Mouse (Mus musculus) ovary, postnatal 36 days (tissue): ENCODE data around the gene Unc13c.

Source experiments
- DNase-seq: peaks from one replicate; pipeline ENCODE4 v3.0.0; 2022; ENCODE audit warnings: low spot score, mixed read lengths

The Unc13c gene

GRCm38 (mm10) chr9:73625171-73625570, 343.6 kb downstream of the Unc13c start:
- DNase-seq: no peak

DNA sequence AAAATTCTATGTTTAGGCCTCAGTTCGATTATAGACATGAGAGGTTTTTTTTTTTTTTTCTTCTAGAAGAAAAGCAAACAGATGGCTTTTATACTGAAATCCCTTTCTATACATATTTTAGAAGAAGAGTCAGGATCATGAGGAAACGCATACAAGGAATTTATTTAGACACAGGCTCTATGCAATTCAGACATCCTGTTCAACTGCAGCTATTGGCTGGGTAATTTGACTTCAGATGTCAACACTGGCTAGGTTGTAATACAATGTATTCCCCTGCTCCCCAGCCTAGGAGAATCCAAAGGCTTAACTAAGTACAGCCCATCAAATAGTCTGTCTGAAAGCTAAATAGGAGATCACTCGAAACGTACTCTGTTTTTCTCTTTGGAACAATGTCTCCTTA, 355.9 kb downstream of the Unc13c start:
- DNase-seq: no peak

- DNase-seq: no peak
These were observed 364.8 kb downstream of the Unc13c start for GRCm38 (mm10) chr9:73603921-73604320.

DNA sequence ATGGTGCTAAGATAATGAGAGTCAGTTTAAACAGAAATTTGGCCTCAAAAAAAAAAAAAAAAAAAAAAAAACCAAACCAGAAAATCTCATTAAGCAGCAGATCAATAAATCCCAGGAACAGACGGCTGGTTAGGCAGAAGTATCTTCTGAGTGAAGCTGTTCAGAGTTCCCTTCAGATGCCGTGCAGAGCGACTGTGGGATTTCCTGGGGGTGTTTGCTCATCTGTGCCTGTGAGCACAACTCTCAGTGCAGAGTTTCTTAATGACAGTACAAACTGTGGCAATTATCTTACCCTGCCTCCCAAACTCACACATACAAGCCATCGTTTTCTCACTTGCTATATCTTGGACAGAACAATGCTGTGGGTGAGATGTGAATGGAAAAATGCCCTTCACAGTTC, 403.2 kb downstream of the Unc13c start:
- DNase-seq: no peak

DNA sequence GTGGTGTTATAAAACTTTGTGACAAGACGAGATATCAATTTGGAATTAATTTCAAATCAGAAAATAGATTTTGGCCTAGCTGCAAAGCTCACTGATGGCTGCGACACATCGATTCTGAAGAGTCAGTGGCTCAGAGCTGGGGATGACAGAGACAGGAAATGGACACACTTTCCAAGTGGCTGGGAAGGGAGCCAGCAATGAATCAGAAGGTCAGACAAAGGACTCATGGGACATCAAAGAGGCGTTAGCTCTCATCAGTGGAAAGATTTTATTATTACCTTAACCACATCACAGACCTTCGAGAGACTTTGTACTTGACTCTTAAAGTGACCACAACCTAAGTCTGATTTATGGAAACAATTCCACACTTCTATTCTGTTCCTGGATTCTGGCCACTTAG, 408.7 kb downstream of the Unc13c start:
- no peak for DNase-seq

GRCm38 (mm10) chr9:73557805-73558204, 411.0 kb downstream of the Unc13c start:
- peak; percentile 55 for DNase-seq

- DNase-seq: no peak
These were observed 413.4 kb downstream of the Unc13c start for GRCm38 (mm10) chr9:73555354-73555753.

GRCm38 (mm10) chr9:73472568-73472967, 496.2 kb downstream of the Unc13c start:
- DNase-seq: no peak

DNA sequence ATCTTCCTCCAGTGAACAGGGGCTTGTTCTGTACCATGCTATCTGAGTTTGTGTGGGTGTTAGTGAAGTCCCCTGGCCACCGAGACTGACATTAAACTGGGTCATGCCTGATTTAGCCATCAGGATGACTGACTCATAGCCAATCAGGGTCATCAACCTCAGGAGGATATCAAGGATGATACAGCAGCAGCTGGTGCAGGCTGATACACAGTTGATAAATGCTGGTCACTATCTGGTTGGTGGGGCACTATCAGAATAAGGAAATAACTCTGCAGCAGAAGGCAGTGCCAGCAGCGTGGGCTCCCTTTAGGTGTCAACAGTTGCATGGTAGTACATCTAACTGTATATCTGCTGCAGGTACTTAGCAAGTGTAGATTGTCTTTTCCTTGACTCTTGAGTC, 506.7 kb downstream of the Unc13c start:
- no peak for DNase-seq

DNA sequence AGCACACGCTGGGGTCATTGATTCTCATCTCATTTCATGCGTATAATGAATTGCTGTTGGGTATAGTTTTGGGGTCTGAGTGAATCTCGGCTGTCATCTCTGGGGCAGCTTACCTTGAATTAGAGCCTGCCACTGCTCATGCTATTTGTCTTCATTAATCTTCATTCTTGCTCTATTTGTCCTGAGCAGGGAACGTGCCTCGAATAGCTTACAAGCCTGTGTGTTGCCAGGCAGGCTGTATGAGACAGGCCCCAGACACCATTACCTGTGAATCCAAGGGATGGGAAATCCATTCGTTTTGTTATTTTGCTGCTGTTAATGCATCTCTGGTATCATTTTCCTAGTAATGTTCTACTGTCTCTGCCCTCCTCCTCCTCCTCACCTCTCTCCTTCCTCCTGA, 518.8 kb downstream of the Unc13c start:
- DNase-seq: no peak

- DNase-seq: no peak
These were observed 519.5 kb downstream of the Unc13c start for GRCm38 (mm10) chr9:73449216-73449615.

- no peak for DNase-seq
These were observed 536.8 kb downstream of the Unc13c start for GRCm38 (mm10) chr9:73431925-73432324.
